15 mouse cellular contexts compared by ENCODE assay signal in the genomic region with DNA sequence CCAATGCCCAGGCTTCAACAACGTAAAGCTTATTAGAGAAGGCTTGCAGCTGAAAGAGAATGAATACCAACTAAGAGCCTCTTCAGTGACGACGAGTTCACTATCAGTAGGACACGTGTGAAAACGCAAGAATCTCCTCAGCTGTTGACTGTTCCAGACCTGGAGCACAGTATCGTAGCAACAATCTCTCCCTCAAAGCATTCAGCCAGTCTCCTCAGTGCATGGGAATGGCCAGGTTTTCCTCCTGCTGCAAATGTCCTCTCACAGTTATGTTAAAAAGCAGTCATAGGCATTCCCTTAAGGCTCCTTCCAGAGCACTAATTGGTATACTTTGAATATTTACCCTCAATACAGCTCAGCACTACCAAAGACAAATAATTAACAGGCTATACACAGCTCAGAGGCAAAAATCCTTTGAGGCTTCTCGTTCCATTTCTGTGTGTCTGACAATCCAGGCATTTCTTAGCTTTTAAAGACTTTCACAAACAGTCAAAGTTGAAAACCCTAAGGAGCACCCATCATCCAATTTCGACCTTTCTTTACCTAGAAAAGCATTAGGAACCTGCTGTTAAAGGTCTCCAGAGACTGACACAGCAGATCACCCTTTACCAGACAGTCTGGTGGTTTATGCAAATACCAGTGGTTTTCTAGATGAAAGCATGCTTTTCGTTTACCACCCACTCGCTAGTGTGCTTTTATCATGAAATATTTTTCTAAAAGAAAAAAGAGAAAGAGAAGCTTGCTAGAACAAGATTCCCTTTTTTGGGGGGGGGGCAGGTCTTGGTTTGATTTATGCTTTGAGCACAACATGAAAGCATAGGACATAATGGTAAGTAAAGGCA. TPM values are rescaled to one million over a fixed set of nuclear protein-coding genes. Genes with fewer than 3 reads are reported as not detected.
DNase-seq lines count a peak whose midpoint lies in the region; ATAC-seq and TF ChIP-seq lines count a peak whose summit lies in the region.
"Had no signal": no experiment of that assay in that cellular context is flagged by ENCODE, and none has a peak within 500 bp of the region (broad histone marks: within the 10 kb centered on the region; RNA-seq: fewer than 3 reads in every experiment).

No protein-coding gene starts in this region.

- TF ChIP-seq CTCF in hindbrain, postnatal 0 days (IDR thresholded peaks at IDR 0.05; ENCODE audit: low read depth), result no peak

- no peaks in the 10 kb centered on the region for H3K36me3 ChIP-seq in embryonic facial prominence, embryonic 14.5 days (ENCODE audit: control insufficient read depth, insufficient read depth, low read length)
- no peaks in the 10 kb centered on the region for H3K36me3 ChIP-seq in embryonic facial prominence, embryonic 10.5 days (replicated peaks)
- no peaks in the 10 kb centered on the region for H3K36me3 ChIP-seq in hindbrain, postnatal 0 days (ENCODE audit: insufficient read depth, low read length)
- H3K36me3 ChIP-seq in hindbrain, embryonic 12.5 days, result no peaks in the 10 kb centered on the region
- no peaks in the 10 kb centered on the region for H3K36me3 ChIP-seq in midbrain, embryonic 16.5 days (ENCODE audit: control insufficient read depth, insufficient read depth, low read length)
- H3K36me3 ChIP-seq: embryonic facial prominence, embryonic 15.5 days; kidney, embryonic 15.5 days had no signal

- no peaks in the 10 kb centered on the region for H3K9me3 ChIP-seq in embryonic facial prominence, embryonic 14.5 days (ENCODE audit: control insufficient read depth, low read length)
- no peaks in the 10 kb centered on the region for H3K9me3 ChIP-seq in embryonic facial prominence, embryonic 10.5 days
- no peaks in the 10 kb centered on the region for H3K9me3 ChIP-seq in hindbrain, postnatal 0 days (ENCODE audit: low read length)
- no peaks in the 10 kb centered on the region for H3K9me3 ChIP-seq in hindbrain, embryonic 12.5 days (replicated peaks)
- no peaks in the 10 kb centered on the region for H3K9me3 ChIP-seq in midbrain, embryonic 16.5 days (replicated peaks; ENCODE audit: control insufficient read depth, low read length, poor library complexity, severe bottlenecking)
- H3K9me3 ChIP-seq: embryonic facial prominence, embryonic 15.5 days; kidney, embryonic 15.5 days had no signal

- H3K4me2 ChIP-seq in embryonic facial prominence, embryonic 14.5 days (ENCODE audit: low read depth, low read length), result no peak overlapping the region
- H3K4me2 ChIP-seq in hindbrain, postnatal 0 days (ENCODE audit: low read depth, low read length), result no peak overlapping the region
- no peak overlapping the region for H3K4me2 ChIP-seq in hindbrain, embryonic 12.5 days (replicated peaks)
- H3K4me2 ChIP-seq in midbrain, embryonic 16.5 days (ENCODE audit: low read length), result no peak overlapping the region
- H3K4me2 ChIP-seq: embryonic facial prominence, embryonic 15.5 days; kidney, embryonic 15.5 days; liver, embryonic 11.5 days had no signal

- WGBS in embryonic facial prominence, embryonic 14.5 days, result 62% methylated on average over 10 of the region's 10 CpGs
- 83% methylated on average over 10 of the region's 10 CpGs for WGBS in embryonic facial prominence, embryonic 10.5 days
- WGBS in hindbrain, postnatal 0 days, result 68% methylated on average over 10 of the region's 10 CpGs
- 82% methylated on average over 10 of the region's 10 CpGs for WGBS in hindbrain, embryonic 12.5 days
- 57% methylated on average over 10 of the region's 10 CpGs for WGBS in midbrain, embryonic 16.5 days

- no peak overlapping the region for H3K9ac ChIP-seq in embryonic facial prominence, embryonic 14.5 days (ENCODE audit: low read depth, low read length)
- H3K9ac ChIP-seq in hindbrain, postnatal 0 days (replicated peaks; ENCODE audit: low read length), result no peak overlapping the region
- no peak overlapping the region for H3K9ac ChIP-seq in hindbrain, embryonic 12.5 days
- no peak overlapping the region for H3K9ac ChIP-seq in midbrain, embryonic 16.5 days (ENCODE audit: low read depth, low read length)
- H3K9ac ChIP-seq: embryonic facial prominence, embryonic 15.5 days; kidney, embryonic 15.5 days had no signal

- H3K4me1 ChIP-seq in embryonic facial prominence, embryonic 14.5 days (ENCODE audit: control insufficient read depth, insufficient read depth, low read length), result 0 out of 2 replicates have a peak, but pooled peaks cover 13% of the 10 kb centered on the region
- H3K4me1 ChIP-seq in embryonic facial prominence, embryonic 10.5 days, result no peaks in the 10 kb centered on the region
- peaks cover under 1% of the 10 kb centered on the region; the same call in 1 of the 2 replicates for H3K4me1 ChIP-seq in hindbrain, postnatal 0 days (ENCODE audit: insufficient read depth, low read length)
- H3K4me1 ChIP-seq in hindbrain, embryonic 12.5 days, result peaks cover 6% of the 10 kb centered on the region; the same call in 1 of the 2 replicates
- 0 out of 2 replicates have a peak, but pooled peaks cover 3% of the 10 kb centered on the region for H3K4me1 ChIP-seq in midbrain, embryonic 16.5 days (ENCODE audit: control insufficient read depth, insufficient read depth, low read length)
- H3K4me1 ChIP-seq: embryonic facial prominence, embryonic 15.5 days had no signal

- ATAC-seq in embryonic facial prominence, embryonic 14.5 days (ENCODE audit: low read depth), result no peak; the same call in 1 of the 2 replicates
- ATAC-seq in hindbrain, postnatal 0 days, result 0 out of 2 replicates have a peak, but pooled peaks have one; percentile 35
- ATAC-seq in hindbrain, embryonic 12.5 days (ENCODE audit: low FRiP score), result no peak
- ATAC-seq in midbrain, embryonic 16.5 days, result peak; percentile 73

- H3K27me3 ChIP-seq in embryonic facial prominence, embryonic 14.5 days (replicated peaks; ENCODE audit: control insufficient read depth, insufficient read depth, low read length), result no peaks in the 10 kb centered on the region
- H3K27me3 ChIP-seq in embryonic facial prominence, embryonic 10.5 days (replicated peaks; ENCODE audit: low read depth, poor library complexity, severe bottlenecking), result no peaks in the 10 kb centered on the region
- no peaks in the 10 kb centered on the region for H3K27me3 ChIP-seq in hindbrain, postnatal 0 days (ENCODE audit: insufficient read depth, low read length)
- no peaks in the 10 kb centered on the region for H3K27me3 ChIP-seq in hindbrain, embryonic 12.5 days
- no peaks in the 10 kb centered on the region for H3K27me3 ChIP-seq in midbrain, embryonic 16.5 days (ENCODE audit: control insufficient read depth, insufficient read depth, low read depth, low read length)
- H3K27me3 ChIP-seq: embryonic facial prominence, embryonic 15.5 days; kidney, embryonic 15.5 days had no signal

- no peak overlapping the region for H3K4me3 ChIP-seq in embryonic facial prominence, embryonic 14.5 days (ENCODE audit: low read depth, low read length)
- H3K4me3 ChIP-seq in embryonic facial prominence, embryonic 10.5 days, result no peak overlapping the region
- H3K4me3 ChIP-seq in hindbrain, postnatal 0 days (ENCODE audit: low read length), result no peak overlapping the region
- H3K4me3 ChIP-seq in hindbrain, embryonic 12.5 days, result no peak overlapping the region
- H3K4me3 ChIP-seq in midbrain, embryonic 16.5 days (ENCODE audit: low read depth, low read length), result no peak overlapping the region
- H3K4me3 ChIP-seq: embryonic facial prominence, embryonic 15.5 days; heart, adult 2 months; kidney, embryonic 15.5 days had no signal

- no peak overlapping the region for H3K27ac ChIP-seq in embryonic facial prominence, embryonic 14.5 days (replicated peaks; ENCODE audit: low read depth, low read length)
- H3K27ac ChIP-seq in embryonic facial prominence, embryonic 10.5 days (replicated peaks), result no peak overlapping the region
- H3K27ac ChIP-seq in hindbrain, postnatal 0 days, result no peak overlapping the region
- no peak overlapping the region for H3K27ac ChIP-seq in hindbrain, embryonic 12.5 days
- H3K27ac ChIP-seq in midbrain, embryonic 16.5 days (ENCODE audit: low read length), result no peak overlapping the region
- H3K27ac ChIP-seq: embryonic facial prominence, embryonic 15.5 days; heart, adult 2 months; kidney, embryonic 15.5 days had no signal

- DNase-seq in embryonic facial prominence, embryonic 14.5 days (ENCODE audit: low spot score), result peak; percentile 12
- DNase-seq in embryonic facial prominence, embryonic 10.5 days (ENCODE audit: low spot score), result no peak
- DNase-seq in hindbrain, postnatal 0 days (ENCODE audit: low spot score), result peak; percentile 28
- peak; percentile 68 for DNase-seq in Muller cell, postnatal 12 days (ENCODE audit: inconsistent ontology term)
- DNase-seq in MN1 (ENCODE audit: low spot score), result no peak
- DNase-seq in kidney, adult 9 months, result no peak
- DNase-seq: heart, adult 2 months; right cerebral cortex, postnatal 25 days had no signal

RNA-seq across cellular contexts. Expression of a gene that starts 8.8 kb away (rescaled TPM):
- 0.07 and 0.11 TPM in 2 replicates for polyA plus RNA-seq in embryonic facial prominence, embryonic 14.5 days (2014; fragmentation: Nextera tagmentation; extraction: Ambion mirVana)
- not detected in 2 replicates for polyA plus RNA-seq in embryonic facial prominence, embryonic 10.5 days (2016; fragmentation: Nextera tagmentation; extraction: Ambion mirVana)
- 0.07 TPM in 1 of 2 replicates, not detected in the other for total RNA-seq in hindbrain, postnatal 0 days (2014; rRNA removed)
- polyA plus RNA-seq in hindbrain, postnatal 0 days (2015; fragmentation: Nextera tagmentation; extraction: Ambion mirVana), result not detected in 2 replicates
- 0.22 and 0.31 TPM in 2 replicates for polyA plus RNA-seq in hindbrain, embryonic 12.5 days (2016; fragmentation: Nextera tagmentation; extraction: Ambion mirVana)
- polyA plus RNA-seq in midbrain, embryonic 16.5 days (2015; fragmentation: Nextera tagmentation; extraction: Ambion mirVana), result 0.11 TPM in 1 of 2 replicates, not detected in the other
- total RNA-seq: heart, adult 2 months; left cerebral cortex, postnatal 25 days; MEL had no signal
- polyA plus RNA-seq: heart, adult 2 months had no signal

RNA-seq across cellular contexts. Expression of a gene that starts 33.6 kb away (rescaled TPM):
- 0.31 and 0.33 TPM in 2 replicates for polyA plus RNA-seq in embryonic facial prominence, embryonic 14.5 days (2014; fragmentation: Nextera tagmentation; extraction: Ambion mirVana)
- polyA plus RNA-seq in embryonic facial prominence, embryonic 10.5 days (2016; fragmentation: Nextera tagmentation; extraction: Ambion mirVana), result 0.10 and 0.11 TPM in 2 replicates
- 0.36 and 0.37 TPM in 2 replicates for total RNA-seq in hindbrain, postnatal 0 days (2014; rRNA removed)
- 0.08 and 0.11 TPM in 2 replicates for polyA plus RNA-seq in hindbrain, postnatal 0 days (2015; fragmentation: Nextera tagmentation; extraction: Ambion mirVana)
- polyA plus RNA-seq in hindbrain, embryonic 12.5 days (2016; fragmentation: Nextera tagmentation; extraction: Ambion mirVana), result 0.80 and 0.82 TPM in 2 replicates
- 0.13 and 0.16 TPM in 2 replicates for polyA plus RNA-seq in midbrain, embryonic 16.5 days (2015; fragmentation: Nextera tagmentation; extraction: Ambion mirVana)

RNA-seq across cellular contexts. Expression of a gene that starts 33.6 kb away (rescaled TPM):
- 55.8 and 65.6 TPM in 2 replicates for polyA plus RNA-seq in embryonic facial prominence, embryonic 14.5 days (2014; fragmentation: Nextera tagmentation; extraction: Ambion mirVana)
- 47.2 and 52.1 TPM in 2 replicates for polyA plus RNA-seq in embryonic facial prominence, embryonic 10.5 days (2016; fragmentation: Nextera tagmentation; extraction: Ambion mirVana)
- 12.6 and 13.3 TPM in 2 replicates for total RNA-seq in hindbrain, postnatal 0 days (2014; rRNA removed)
- 57.3 and 59.3 TPM in 2 replicates for polyA plus RNA-seq in hindbrain, postnatal 0 days (2015; fragmentation: Nextera tagmentation; extraction: Ambion mirVana)
- polyA plus RNA-seq in hindbrain, embryonic 12.5 days (2016; fragmentation: Nextera tagmentation; extraction: Ambion mirVana), result 57.7 and 58.6 TPM in 2 replicates
- 48.3 and 50.7 TPM in 2 replicates for polyA plus RNA-seq in midbrain, embryonic 16.5 days (2015; fragmentation: Nextera tagmentation; extraction: Ambion mirVana)

Comparison
In these comparisons a context has a peak if more than half of its experiments do, and no peak if none do; other contexts are left out.
1. ATAC-seq: peak in hindbrain, postnatal 0 days (single experiment) and midbrain, embryonic 16.5 days (single experiment); none in embryonic facial prominence, embryonic 14.5 days (single experiment) and hindbrain, embryonic 12.5 days (single experiment).
2. DNase-seq: peak in embryonic facial prominence, embryonic 14.5 days (single experiment), hindbrain, postnatal 0 days (single experiment) and Muller cell, postnatal 12 days (single experiment); none in embryonic facial prominence, embryonic 10.5 days (single experiment), MN1 (single experiment) and kidney, adult 9 months (single experiment).